Mouse (Mus musculus) kidney, adult 8-10 months (tissue): ENCODE measurements at regions not wholly inside any gene's neighbourhood (a gene's known extent, or its start where the extent isn't known, plus 50 kb on each side); places are given as distances from the start of the nearest gene placed in this dataset.
A peak's percentile ranks its signal among the peaks of the same experiment; 100 is the strongest.

ENCODE experiments used
- DNase-seq, 2 experiments: peaks; one replicate each; pipeline ENCODE4 v3.0.0; 2022

GRCm38 (mm10) chr12:35712671-35713070 is 177.8 kb upstream of the Ahr start:
- no peak for DNase-seq

DNA sequence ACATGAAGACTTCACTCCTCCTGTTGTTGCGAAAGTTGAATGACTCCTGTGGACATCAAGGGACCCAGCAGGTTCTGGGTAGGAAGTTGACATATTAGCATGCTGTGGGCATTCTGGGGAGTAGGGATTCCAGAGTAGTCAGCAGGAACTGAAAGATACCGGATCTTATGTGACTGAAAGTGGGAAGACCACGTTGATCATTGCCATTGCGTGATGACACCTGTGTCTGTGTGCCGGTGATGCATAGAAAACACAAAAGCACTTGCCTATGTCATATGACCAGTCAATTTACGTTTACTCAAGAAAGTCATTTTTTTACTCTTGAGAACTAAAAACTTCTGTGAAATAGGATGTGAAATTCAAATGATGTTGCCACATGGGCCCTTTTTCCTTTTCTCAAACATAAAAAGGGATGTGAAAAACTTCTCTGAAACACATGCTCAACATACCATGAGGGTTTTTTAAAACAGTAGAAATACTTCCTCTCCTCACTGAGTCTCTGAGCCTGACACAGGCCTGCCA is 176.8 kb upstream of the Ahr start:
- DNase-seq, result no peak

GRCm38 (mm10) chr12:35710323-35710722 is 175.5 kb upstream of the Ahr start:
- DNase-seq, result no peak

DNA sequence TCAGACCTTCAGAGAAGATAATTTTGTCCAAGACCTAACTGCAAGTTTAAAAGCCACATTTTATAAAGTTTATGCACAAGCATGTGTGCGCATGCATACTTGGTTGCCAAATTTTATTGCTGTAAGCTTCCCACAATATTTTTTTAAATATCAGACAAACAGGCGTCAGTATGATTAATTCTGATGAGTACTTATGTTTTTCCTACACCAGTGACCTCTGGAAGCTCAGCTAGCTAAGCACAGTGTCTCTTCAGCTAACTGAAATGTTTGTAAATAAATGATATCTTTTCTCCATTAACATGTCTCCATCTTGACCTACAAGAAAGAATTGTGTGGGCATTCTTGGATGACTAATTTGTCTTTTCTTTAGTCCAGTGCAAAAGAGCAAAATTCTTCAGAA is 168.6 kb upstream of the Ahr start:
- DNase-seq, result no peak

- no peak for DNase-seq
These were observed 167.8 kb upstream of the Ahr start for GRCm38 (mm10) chr12:35702674-35703073.

DNA sequence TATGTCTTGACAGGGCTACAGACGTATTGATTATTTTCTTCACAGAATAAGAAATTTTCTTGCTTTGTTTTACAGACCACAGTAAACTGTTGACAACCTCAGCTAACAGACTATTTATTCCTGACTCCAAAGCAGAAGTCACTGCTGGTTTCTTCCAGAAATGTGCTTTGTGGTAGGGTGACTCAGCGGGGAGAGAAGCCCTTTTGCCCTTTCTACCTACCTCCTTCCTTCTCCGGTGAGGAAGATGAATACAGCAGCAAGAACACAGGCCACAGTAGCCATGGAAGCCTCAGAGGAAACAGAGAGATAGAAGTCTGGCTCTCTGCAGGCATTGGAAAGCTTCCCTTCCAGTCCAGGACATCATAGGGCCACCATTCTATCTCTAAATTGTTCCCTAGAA is 159.4 kb upstream of the Ahr start:
- DNase-seq, result no peak

GRCm38 (mm10) chr12:35690914-35691313 is 156.1 kb upstream of the Ahr start:
- no peak for DNase-seq

- no peak for DNase-seq
These were observed 151.4 kb upstream of the Ahr start for GRCm38 (mm10) chr12:35686231-35686630.

DNA sequence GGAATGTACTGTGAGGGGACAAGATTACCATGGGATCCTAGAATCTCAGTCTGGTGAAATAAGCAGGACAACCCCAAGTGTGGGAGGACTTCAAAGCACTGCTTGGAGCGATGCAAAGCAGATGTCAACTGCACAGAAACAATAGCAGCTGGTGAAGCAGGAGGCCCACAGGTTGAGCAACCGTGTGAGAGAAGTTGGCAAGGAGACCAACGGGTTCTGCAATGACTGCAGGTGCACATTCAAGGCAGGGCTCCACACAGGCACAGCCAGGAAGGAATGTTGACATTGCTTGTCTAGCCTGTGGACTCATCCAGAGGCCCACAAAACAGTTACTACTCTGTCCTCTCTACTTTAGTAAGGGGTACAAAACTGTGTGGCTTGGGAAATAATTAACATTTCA is 150.4 kb upstream of the Ahr start:
- DNase-seq, result no peak

DNA sequence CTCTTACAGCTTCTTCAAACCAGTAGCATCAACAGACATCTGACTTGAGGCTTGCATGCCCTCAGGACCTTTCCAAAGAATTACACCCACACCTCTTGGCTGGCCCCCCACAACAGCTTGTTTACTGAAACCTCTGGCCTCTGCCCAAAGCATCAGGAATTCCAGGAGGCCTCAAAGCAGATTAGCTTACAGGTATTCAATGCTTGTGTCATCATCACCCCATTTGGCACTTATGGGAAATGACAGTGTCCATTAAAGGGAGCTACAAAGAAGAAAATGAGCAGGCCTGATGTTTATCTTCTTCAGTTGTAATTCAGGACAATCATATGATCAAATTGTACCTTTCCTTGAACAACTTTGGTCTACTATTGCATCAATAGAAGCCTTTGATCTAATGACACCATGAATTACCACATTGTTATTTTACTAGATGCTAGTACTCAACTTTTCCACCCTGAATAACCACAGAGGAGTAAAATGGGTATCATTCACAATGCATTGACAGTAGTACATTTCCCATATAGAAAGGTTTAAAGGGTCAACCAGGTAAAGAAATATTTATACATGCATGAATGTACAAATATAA is 147.1 kb upstream of the Ahr start:
- DNase-seq, result no peak

- DNase-seq, result no peak
These were observed 145.1 kb upstream of the Ahr start for GRCm38 (mm10) chr12:35679903-35680302.

DNA sequence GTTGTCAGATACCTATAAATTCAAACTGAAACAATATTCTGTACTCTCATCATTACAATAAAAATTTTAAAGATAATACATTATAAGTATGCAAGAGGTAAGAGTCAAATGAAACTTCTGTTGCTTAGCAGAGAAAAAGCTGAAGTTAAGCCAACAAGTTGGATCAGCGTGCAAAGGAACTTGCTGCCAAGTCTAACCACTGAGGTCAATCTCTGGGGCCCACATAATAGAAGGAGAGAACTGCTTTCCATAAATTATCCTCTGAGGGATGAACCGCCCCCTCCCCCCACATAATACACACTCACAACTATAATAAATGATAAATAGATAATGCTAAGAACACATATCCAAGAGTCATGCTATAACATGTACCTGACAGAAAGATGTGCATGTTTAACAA is 144.2 kb upstream of the Ahr start:
- no peak for DNase-seq

DNA sequence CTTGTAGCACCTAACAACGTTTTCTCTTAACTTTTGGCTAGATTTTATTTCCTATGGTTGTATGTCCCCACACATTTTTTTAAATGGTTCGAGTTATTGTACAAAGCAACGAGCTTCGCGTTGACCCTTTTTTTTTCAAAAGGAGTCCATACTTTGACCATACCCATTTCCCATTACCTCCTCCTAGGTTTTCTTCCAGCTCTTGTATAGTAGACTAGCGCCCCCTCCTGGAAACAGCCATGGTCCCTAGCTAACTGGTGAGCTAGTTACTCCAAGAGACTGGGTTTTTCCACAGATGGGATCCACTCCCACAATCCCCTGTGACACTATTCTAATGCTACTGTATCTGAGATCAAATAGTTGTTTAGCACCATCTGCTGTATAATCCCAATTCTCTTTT is 139.6 kb upstream of the Ahr start:
- peak; percentile 21 to 77 for DNase-seq

GRCm38 (mm10) chr12:35670980-35671379 is 136.1 kb upstream of the Ahr start:
- DNase-seq, result no peak

- DNase-seq, result no peak
These were observed 133.9 kb upstream of the Ahr start for GRCm38 (mm10) chr12:35668716-35669115.

GRCm38 (mm10) chr12:35667705-35668104 is 132.9 kb upstream of the Ahr start:
- DNase-seq, result peak in 1 of 2 experiments; percentile 4

DNA sequence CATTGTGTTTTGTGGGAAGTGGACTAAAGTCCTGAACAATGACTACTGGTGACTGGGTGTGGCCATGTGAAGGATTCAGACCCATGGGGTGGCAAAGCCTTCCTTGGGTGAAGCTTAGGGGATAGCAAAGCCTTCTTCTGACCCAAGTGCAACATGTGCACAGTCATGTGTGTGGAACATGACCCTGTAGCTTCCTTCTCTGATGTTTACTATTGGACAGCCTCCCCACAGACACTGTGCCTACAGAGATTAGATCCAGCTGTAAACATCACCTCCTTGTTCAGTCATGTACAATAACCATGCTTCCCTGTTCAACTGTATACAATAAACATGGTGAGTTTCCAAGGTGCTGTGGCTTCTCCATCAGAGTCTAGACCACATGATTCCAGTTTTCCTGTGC is 132.4 kb upstream of the Ahr start:
- DNase-seq, result no peak

- DNase-seq, result no peak
These were observed 131.2 kb upstream of the Ahr start for GRCm38 (mm10) chr12:35666062-35666461.

GRCm38 (mm10) chr12:35663062-35663461 is 128.2 kb upstream of the Ahr start:
- no peak for DNase-seq

- DNase-seq, result no peak
These were observed 121.7 kb upstream of the Ahr start for GRCm38 (mm10) chr12:35656563-35656962.

DNA sequence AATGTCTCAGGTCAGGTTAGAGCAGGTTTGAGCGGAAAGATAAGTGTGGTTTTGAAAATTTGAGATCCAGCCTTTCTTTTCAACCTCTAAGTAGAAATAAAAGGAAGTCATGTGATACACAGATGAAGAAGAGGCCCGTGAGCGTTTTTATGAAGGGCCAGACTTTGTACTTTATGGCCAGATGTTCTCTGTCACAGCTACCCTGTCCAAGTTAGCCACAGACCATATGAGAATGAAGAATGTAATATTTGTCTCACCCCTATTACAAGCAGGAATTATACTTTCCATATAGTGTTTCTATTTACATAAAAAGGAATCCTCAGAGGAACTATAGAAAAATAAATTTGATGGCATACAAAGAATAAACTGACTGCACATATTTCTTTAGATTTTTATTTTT is 114.9 kb upstream of the Ahr start:
- no peak for DNase-seq

DNA sequence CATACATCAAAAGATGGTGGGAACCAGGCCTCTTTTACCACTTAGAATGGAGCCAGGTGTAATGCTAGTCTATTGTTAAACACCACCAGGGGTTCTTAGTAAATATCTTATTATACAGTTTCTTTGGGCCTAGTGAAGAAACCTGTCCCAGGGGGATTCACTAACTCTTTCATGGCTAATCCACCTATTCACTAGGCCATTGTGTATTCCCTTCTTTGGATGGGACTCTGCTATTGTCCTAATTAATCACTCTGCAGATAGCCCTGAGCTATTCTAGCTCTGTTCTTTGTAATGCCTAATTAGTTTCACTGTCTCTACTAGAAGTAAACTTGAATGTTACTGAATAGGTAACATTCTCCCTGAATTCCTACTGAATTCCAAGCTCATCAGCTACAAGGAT is 107.6 kb upstream of the Ahr start:
- no peak for DNase-seq

DNA sequence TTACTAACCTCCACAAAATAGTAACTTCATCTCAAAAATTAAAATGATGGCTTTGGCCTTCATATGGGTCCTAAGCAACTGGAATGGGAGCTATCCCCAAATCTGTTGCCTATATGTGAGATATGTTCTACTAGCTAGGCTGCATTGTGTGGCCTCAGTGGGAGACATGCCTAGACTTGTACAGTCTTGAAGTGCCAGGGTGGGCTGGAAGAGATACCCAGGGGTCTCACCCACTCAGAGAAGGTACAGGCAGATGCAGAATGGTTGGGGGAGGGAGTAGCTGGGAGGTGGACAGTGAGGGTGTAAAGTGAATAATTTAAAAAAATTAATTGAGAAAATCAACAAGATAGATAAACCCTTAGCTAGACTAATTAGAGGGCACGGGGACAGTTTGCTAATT is 106.9 kb upstream of the Ahr start:
- DNase-seq, result no peak

- no peak for DNase-seq
These were observed 106.1 kb upstream of the Ahr start for GRCm38 (mm10) chr12:35640911-35641345.

DNA sequence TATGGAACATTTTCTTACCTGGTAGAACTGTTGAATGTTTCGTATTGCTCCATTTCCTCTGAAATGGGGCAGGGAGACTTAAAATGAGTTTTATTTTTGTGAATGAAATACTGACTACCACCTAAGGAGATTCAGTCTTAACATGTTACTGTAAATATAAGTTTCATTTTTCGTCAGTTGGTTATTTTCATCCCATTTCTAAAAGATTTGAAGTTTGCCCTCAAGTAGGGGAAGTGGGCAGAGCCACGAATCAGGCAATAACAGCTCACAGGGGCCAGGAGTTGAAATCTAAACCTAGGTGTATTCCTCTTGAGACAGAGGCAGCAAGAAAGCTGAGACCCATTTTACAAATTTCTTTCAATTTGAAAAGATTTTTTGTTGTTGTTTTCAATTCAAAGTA is 88.6 kb upstream of the Ahr start:
- no peak for DNase-seq
